Mouse (Mus musculus): ENCODE data around the gene Prss2.

GRCm38 (mm10) chr6:41562598-41562997, 41.0 kb downstream of the Prss2 start:
- TF ChIP-seq ZC3H11A (IDR thresholded peaks at IDR 0.05; ENCODE audit: borderline replicate concordance, low read depth, low read length): no peak
- TF ChIP-seq HCFC1 (IDR thresholded peaks at IDR 0.05; ENCODE audit: borderline replicate concordance, insufficient read depth, low read length): no peak
- no peak for TF ChIP-seq ZNF384 (IDR thresholded peaks at IDR 0.05; ENCODE audit: low read depth, low read length)
